Mouse (Mus musculus) thymus, postnatal 10 days (tissue): ENCODE results near the gene Rps6kc1.
A peak's percentile ranks its signal among the peaks of the same experiment; 100 is the strongest.

Source experiments
- DNase-seq, 2 experiments: peaks; one replicate each; pipeline ENCODE4 v3.0.0; 2021; ENCODE audit warnings: low spot score in 2 of 2

The Rps6kc1 gene

DNA sequence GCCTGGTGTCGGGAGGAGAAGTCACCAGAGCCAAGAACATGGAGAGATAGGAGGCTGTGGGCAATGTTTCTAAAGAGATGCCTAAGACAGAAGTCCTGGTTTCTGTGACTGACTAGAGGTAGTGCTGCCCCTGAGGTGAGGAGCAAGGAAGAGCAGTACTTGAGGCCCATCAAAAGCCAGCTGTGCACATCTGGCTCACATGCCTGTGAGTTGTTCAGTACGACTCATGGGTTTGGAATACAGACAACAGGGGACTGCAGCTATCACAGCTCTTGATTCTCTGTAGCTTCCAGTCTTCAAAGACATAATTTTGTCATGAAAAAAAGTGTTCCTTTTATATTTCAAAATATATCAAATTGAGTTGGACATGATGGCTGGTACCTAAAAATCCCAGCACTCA lies 10.5 kb downstream of the Rps6kc1 start:
- no peak for DNase-seq

GRCm38 (mm10) chr1:190898899-190899575 lies 12.5 kb downstream of the Rps6kc1 start:
- DNase-seq, result no peak

DNA sequence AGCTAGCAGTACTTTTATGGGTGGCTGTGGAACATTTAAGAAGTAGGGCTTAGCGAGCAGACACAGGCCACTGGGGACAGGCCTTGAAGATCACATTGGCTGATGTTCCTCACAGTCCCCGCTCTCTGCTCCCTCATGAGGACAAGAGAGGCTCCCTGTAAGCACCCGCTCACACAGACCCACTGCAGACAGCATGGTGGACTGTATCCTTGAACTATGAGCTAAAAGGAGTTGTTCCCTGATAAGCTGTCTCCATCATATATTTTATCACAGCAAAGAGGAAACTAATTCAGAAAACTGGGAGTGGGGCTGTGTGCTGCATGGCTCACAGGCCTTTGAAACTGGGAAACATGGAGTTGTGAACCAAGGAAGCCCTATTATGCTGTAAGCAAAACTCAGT lies 13.4 kb downstream of the Rps6kc1 start:
- DNase-seq, result no peak

GRCm38 (mm10) chr1:190893559-190894167 lies 17.9 kb downstream of the Rps6kc1 start:
- DNase-seq, result no peak

DNA sequence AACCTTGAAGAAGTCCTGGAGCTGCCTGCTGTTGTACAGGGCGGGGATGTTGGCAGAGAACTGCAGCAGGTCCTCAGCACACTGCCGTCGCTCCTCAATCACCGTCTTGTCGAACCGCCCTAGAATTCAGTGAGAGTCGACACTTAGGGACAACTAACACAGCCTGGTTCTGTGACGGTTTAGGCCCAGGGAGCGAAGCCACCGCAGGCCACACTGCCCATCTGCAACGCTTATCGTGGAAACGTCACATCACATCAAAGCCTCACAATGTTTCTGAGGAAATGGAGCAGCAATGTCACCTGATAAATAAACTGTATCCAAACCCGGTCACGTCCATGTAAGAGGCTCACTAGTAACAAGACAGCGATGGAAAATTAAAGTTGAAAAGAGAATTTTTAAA lies 22.9 kb downstream of the Rps6kc1 start:
- DNase-seq, result no peak

GRCm38 (mm10) chr1:190888031-190888430 lies 23.5 kb downstream of the Rps6kc1 start:
- DNase-seq, result no peak

- no peak for DNase-seq
Observed at GRCm38 (mm10) chr1:190886014-190886413, 25.6 kb downstream of the Rps6kc1 start.

GRCm38 (mm10) chr1:190881422-190881821 lies 30.1 kb downstream of the Rps6kc1 start:
- DNase-seq, result peak in 1 of 2 experiments; percentile 60

DNA sequence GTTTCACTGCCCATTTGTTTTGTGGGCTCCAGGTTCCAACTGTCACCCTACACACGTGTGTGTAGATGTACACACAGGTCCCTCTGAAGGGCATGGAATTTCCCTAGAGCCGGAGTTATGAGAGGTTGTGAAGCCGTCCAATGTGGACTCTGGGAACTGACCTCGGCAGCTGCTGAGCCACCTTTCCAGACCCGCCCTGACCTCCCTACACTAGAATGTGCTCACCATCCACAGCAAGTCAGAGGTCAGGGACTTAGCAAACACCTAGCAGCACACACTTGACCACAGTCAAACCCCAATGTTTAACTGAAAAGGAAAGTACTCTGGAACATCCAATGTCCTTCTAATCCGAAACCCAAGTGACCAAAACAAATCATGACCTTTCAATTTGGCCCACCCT lies 30.9 kb downstream of the Rps6kc1 start:
- no peak for DNase-seq

- DNase-seq, result no peak
Observed at GRCm38 (mm10) chr1:190875751-190876150, 35.8 kb downstream of the Rps6kc1 start.

DNA sequence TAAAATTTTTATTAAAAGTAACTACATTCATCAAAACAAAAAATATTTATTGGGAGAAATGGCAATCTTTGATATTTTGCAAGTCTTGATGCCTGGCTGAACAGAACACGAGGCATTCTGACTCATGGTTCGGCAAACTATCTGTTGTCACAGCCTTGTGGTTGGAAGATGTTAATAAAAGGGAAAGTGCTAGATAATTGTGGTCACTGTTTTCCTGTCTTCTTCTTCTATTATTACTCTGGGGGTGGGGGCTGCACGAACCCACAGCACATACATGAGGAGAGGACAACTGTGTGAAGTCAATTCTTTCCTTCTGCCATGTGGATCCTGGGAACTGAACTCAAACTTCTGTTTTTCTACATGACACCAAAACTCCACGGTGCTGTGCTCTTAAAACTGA lies 36.5 kb downstream of the Rps6kc1 start:
- DNase-seq, result no peak

DNA sequence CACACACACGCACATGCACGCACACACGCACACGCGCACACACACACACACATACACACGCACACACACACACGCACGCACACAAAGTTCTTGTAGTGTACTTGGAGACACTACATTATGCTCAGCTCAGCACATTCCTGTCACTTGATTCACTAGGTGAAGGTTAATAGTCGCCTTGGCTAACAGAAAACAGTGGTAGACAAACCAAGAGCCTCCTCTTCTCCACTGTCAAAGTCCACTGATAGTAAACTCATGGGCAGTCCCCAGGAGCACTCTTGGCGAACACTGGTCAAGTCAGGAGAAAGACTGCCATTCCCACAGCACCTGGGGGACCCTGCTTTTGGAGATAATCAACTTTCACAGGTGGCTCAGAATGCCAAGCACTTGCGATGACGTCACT lies 40.5 kb downstream of the Rps6kc1 start:
- DNase-seq, result no peak

DNA sequence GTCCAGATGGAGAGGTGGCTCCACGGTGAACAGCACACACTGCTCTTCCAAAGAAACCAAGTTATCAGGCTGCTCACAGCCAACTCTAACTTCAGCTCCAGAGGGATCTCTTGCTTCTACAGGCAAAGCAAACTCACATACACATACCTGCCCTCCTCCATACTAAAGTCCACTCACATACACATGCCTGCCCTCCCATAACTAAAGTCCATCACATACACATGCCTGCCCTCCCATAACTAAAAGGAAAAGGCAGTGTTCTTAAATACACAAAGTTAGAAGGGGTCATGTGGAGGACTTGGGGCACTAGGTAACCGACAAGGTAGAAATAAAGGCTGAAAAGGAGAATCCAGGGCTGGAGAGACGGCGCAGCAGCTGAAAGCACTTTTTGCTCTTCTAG lies 41.6 kb downstream of the Rps6kc1 start:
- DNase-seq, result no peak

- no peak for DNase-seq
Observed at GRCm38 (mm10) chr1:190868790-190869189, 42.8 kb downstream of the Rps6kc1 start.

GRCm38 (mm10) chr1:190861626-190862025 lies 49.9 kb downstream of the Rps6kc1 start:
- DNase-seq, result no peak

DNA sequence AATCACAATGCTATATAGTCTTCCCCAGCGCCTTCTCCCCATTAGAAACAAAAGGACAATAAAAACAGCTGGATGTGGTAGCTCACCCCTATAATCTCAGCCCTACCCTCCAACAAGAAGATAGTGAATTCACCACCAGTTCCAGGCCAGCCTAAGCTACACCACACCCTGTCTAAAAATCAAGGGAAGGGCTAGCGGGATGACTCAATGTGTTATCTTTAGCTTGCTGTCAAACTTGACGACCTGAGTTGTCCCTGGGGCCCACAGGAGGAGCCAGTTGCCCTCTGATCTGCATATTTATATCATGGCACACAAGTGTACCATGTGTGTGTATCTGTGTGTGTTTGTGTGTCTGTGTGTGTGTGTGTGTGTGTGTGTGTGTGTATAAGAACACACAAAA lies 57.1 kb downstream of the Rps6kc1 start:
- no peak for DNase-seq

DNA sequence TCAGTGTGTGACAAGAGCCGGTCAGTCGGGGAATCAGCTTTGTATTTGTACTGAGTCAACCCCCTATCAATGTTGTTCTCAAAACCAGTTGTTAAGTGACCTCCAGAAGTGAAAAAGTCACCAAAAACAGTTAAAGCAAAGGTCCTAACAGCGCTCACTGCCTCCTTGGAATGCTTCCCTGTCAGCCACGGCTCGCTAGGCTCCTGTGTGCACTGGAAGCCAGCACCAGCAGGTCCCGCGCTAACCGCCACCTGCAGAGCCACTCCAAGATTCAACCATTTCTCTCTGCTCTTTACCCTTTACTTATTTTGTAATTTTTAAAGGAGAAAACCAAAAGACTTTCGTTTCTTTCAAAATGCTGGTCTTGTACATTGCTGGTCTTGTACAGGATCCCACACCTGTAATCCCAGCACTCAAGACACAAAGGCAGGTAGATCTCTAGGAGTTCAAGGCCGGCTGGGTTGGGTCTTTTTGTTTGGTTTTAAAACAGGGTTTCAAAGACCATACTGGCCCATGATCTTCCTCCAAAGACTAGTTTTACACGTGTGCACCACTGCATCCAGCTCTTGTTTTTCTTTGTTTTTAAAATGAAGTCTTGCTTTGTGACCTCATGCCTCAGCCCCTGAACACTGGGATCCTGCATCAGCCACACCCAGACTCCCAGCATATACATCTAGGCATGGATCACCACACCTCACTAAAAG lies 62.3 kb downstream of the Rps6kc1 start:
- DNase-seq, result no peak

- no peak for DNase-seq
Observed at GRCm38 (mm10) chr1:190848676-190849075, 62.9 kb downstream of the Rps6kc1 start.

GRCm38 (mm10) chr1:190846956-190847355 lies 64.6 kb downstream of the Rps6kc1 start:
- DNase-seq, result no peak

- DNase-seq, result no peak
Observed at GRCm38 (mm10) chr1:190846074-190846730, 65.4 kb downstream of the Rps6kc1 start.

- no peak for DNase-seq
Observed at GRCm38 (mm10) chr1:190845419-190845818, 66.2 kb downstream of the Rps6kc1 start.

DNA sequence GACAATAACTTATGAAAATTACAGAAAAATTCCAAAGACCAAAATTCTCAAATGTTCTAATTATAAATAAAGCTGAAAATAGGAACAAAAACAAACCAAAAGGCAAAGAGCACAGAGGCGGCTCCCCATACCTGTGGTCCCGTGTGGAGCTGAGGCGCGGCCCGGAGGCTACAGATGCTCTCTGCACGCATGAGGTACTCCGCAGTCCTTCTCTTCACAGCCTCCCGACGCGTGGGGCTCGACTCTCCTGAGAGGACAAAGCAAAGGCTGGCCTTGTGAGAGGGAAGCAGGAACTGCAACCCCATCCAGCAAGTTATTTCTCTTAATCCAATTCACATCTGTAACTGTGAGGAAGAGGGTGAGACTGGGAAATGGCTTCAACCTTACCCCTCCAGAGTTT lies 67.2 kb downstream of the Rps6kc1 start:
- DNase-seq, result no peak

DNA sequence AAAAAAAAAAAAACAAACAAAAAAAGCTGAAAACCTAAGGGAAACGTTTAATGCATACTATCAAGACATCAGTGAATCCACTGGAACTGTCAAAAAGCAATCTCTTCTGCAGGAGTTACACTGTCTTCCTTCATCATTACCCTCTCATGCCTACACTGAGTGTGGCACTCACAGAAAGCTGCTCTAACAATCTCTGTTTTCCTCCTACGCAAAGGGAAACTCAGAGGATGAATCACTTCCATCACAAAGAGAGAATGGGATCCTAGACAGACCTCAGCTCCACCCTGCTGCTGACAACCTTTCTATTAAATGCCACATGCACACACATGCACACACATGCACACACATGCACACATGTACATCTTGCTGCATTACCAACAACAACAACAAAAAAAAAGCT lies 75.5 kb downstream of the Rps6kc1 start:
- no peak for DNase-seq
